Mouse (Mus musculus) macrophage (primary cell): ENCODE results near the gene Flywch2. TPM values are rescaled to one million over a fixed set of nuclear protein-coding genes. Genes with fewer than 3 reads are reported as not detected.

Experiments
- H3K27ac ChIP-seq: fragments of 350-480 bp; formaldehyde crosslinking; 2 replicates; pipeline ENCODE4 v1.9.0; 2021
- H3K36me3 ChIP-seq: fragments of 350-480 bp; formaldehyde crosslinking; 2 replicates; pipeline ENCODE4 v1.9.0; 2021; ENCODE audit errors: inconsistent target
- H3K4me3 ChIP-seq: fragments of 350-480 bp; formaldehyde crosslinking; 2 replicates; pipeline ENCODE4 v1.9.0; 2021; ENCODE audit errors: inconsistent target
- H3K79me2 ChIP-seq: fragments of 350-480 bp; formaldehyde crosslinking; 2 replicates; pipeline ENCODE4 v1.9.0; 2021; ENCODE audit errors: inconsistent target
- WGBS: methylation state at CpG from one replicate; pipeline ENCODE4 v1.1.7; 2026; ENCODE audit warnings: inconsistent platforms; ENCODE audit not compliant: missing documents; 5-methylcytosine and 5-hydroxymethylcytosine counted together
- polyA plus RNA-seq: library from polyadenylated mRNA; stranded (reverse); fragments of 250-400 nt; gene quantifications from 3 replicates; pipeline ENCODE4 v1.2.4, GENCODE M21; 2018; ENCODE audit warnings: inconsistent platforms

The Flywch2 gene
- polyA plus RNA-seq, 1 experiment from 2014 or later, result 0.43 TPM

DNA sequence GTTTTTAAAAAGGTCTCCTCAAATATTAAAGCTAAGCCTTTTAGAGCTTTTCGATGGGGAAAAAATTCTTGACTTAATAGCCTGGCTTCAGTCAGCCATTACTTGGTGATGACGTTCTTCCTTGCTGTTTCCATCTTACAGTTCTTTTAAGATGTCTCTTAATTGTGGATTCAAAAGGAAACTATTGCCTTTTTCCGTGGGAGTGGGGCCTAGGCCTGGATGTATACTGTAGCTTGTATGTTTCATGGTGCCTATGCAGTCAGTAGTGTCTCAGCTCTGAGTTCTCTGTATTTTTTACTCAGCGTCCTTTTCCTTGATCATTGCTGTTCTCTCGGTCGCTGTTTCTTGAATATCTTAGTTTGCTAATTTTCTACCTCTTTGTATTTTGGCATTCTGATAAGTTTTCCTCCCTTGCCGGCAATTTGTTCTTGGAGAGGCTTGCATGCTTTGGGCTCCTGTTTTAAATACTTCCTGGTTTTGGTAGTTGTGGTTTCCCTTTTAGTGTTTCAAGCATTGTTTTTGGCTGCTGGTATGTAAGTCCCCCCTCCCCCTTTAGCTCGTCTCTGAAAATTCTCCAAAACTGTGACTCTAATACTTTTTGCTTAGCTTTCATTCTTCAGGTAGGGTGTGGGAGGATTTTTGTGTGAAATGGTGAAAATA, 18.7 kb upstream of the Flywch2 start:
- peaks cover 23% of the 10 kb centered on the region for H3K36me3 ChIP-seq
- H3K27ac ChIP-seq, result peak overlapping the region; percentile 59
- WGBS, result 0% methylated on average over 8 of the region's 8 CpGs
- H3K4me3 ChIP-seq, result peak overlapping the region; percentile 79
- H3K79me2 ChIP-seq, result peaks cover 61% of the 10 kb centered on the region

DNA sequence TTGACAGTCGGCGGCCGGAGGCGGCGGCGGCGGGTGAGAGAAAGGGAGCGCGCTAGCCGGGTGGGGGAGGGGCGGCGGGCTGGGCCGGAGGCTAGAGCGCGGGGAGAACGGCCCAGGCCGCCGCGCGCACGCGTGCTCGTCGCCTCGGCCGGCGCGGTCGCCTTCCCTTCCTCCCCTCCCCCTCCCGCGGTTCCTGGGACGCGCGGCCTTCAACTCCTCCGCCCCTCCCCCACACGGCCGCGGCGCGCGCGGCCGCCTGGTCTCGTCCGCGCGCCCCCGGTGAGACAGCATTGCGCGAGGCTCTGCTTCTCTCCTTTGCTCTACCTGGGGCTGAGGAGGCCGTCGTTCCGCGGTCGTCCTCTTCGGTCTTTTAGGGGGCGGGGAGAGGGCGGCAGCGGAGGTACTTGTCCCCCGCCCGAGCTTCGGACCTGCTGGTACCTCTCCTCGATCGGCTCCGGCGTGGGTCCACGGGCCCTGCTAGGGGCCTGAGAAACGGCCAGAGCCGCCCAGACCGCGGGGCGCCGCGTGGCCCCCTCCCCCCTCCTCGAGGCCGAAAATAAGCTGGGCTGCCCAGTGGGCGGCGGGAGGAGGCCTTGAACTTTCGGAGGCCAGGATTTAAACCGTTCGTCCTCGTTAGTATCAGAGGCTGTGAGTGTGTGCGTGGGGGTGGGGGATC, 17.6 kb upstream of the Flywch2 start:
- Histone ChIP-seq H3K36me3 (peaks cover 13% of the 10 kb centered on the region), H3K4me3 (peak overlapping the region; percentile 79), H3K79me2 (peaks cover 51% of the 10 kb centered on the region), H3K27ac (peak overlapping the region; percentile 59)
- WGBS, result 1% methylated on average over 70 of the region's 83 CpGs

DNA sequence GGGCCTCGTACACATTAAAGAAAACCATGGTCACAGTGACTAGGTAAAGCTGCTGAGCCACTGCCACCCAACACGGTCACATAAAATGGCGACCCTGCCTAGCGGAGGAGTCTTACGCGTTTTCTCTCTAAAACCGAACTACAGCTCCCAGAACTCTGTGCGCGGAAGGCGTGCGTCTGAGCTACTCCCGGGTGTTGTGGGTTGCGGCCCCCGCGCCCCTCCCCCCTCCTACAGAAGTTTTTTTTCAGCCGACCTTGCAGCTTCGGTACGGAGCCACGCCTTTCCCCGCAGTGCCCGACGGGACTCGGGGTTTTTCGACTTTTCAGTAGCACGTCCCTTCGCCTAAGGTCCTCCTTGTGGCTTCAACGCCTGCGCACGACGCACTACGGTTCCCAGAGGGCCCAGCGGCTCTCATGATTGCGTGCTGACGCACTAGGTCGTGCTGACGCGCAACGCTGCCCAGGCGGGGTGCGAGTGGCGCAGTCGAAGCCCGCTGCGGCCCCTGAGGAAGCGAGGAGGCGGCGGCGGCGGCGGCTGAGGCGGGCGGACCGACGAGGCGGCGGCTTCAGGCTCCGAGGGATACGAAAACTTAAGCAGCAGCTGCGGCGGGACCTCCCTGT, 17.0 kb upstream of the Flywch2 start:
- Histone ChIP-seq H3K4me3 (peak overlapping the region; percentile 45), H3K79me2 (peaks cover 44% of the 10 kb centered on the region), H3K36me3 (peaks cover 6% of the 10 kb centered on the region; the same call in 1 of the 2 replicates), H3K27ac (peak overlapping the region; percentile 80)
- under 1% methylated on average over 59 of the region's 60 CpGs for WGBS

DNA sequence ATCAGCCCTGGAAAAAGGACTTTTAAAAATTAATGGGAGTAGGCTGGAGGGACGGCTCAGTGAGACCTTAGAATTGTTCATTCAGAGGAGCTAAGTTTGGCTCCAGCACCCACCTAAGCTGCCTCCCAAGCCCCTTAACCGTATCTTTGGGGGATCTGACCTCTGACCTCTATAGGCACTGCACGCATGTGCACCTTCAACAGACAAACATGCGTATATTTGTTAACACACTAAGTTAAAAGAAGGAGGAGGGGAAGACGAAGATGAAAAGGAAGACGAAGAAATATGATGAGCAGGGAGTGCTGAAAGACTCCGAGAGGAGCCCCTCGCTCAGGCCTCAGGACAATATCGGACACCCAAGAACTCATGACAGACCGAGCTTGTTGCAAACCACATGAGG, 15.7 kb upstream of the Flywch2 start:
- peaks cover 32% of the 10 kb centered on the region for H3K79me2 ChIP-seq
- no peaks in the 10 kb centered on the region for H3K36me3 ChIP-seq
- H3K4me3 ChIP-seq, result no peak overlapping the region
- WGBS, result 91% methylated on average over 9 of the region's 10 CpGs
- no peak overlapping the region for H3K27ac ChIP-seq

DNA sequence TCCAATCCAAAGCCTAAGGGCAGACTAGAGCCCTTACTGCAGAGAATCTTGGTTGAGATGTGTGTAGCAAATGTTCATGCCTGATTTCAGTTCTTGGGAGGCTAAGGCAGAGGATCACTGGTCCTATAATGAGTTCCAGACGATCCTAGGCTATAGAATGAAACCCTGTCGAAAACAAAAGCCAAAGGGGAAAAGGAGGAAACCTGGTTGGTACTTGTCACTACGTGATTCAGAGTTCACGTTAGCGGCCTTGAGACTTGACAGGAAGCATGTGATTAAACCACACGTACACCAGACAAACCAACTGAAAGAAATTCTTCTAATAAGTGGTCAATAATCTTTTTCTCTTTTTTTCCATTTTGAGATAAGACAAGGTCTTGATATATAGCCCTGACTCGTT, 11.4 kb upstream of the Flywch2 start:
- H3K36me3 ChIP-seq, result no peaks in the 10 kb centered on the region
- WGBS, result 25% methylated on average over 7 of the region's 7 CpGs
- no peak overlapping the region for H3K4me3 ChIP-seq
- no peak overlapping the region for H3K27ac ChIP-seq
- H3K79me2 ChIP-seq, result no peaks in the 10 kb centered on the region

DNA sequence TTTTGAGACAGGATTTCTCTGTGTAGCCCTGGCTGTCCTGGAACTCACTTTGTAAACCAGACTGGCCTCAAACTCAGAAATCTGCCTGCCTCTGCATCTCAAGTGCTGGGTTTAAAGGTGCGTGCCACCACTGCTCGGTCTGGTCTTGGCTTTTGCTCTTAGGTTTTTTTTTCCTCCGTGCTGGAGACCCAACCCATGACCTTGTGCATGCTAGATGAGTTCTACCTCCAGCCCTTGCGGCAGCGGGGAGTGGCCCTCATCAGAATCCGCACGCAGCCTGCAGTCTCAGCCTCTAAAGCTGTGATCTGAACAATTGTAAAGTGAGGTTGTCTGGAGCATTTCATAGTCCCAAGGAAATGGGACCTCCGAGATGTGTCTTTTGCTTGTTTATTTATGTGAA, 9.4 kb upstream of the Flywch2 start:
- H3K27ac ChIP-seq, result no peak overlapping the region
- no peaks in the 10 kb centered on the region for H3K36me3 ChIP-seq
- H3K4me3 ChIP-seq, result no peak overlapping the region
- H3K79me2 ChIP-seq, result no peaks in the 10 kb centered on the region
- WGBS, result 94% methylated on average over 8 of the region's 8 CpGs

DNA sequence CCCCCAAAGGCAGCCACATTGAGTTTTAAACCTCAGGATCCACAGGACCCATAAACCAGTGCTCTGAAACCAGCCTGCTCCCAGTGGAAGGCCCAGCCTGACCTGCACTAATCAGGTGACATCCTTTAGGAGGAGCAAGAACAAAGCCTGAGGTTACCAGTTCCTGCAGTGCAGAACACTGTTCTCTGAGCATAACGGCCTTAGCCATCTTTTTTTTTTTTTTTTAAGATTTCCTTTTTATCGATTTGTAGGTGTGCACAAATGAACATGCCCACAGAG, 5.1 kb upstream of the Flywch2 start:
- WGBS, result 7% methylated on average over 2 of the region's 2 CpGs
- Histone ChIP-seq H3K27ac (no peak overlapping the region), H3K4me3 (peak overlapping the region; percentile 33), H3K36me3 (no peaks in the 10 kb centered on the region), H3K79me2 (no peaks in the 10 kb centered on the region)

DNA sequence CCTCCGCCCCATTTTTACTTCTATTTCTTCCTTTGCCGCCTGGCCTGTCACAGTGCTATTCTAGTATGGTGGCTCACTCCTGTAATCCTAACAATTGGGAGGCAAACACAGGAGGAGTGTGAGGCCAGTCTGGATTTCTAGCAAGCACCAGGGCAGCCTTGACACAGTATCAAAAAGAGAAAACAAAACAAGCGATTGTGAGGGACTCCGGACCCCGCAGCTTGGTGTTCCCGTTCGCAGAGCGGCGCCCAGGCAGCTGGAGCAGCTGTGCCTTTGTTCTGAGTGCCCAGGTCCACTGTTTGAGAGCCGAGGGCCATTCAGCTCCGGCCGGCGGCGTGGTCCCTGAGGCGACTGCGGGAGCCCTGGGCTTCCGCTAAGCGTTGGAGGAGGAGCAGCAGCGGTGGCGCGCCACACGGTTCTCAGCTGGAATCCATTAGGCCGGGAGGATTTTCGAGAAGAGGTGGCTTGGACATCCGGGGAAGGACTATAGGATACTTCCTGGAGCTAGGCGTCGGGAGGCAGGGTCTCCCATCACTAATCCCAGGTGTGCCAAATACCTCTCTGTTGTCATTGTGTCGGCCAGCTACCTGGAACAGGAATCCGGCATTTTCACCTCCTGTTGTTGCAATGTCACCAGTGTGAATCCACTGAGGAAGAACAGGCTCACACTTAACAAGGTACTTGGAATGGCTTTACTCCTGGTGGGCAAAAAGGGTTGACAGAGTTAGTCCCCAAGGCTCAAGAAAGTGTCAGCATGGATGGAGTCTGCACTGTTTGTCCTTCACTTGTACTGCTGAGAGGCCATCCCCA, 4.6 kb upstream of the Flywch2 start, which contains the start of gene Srrm2:
Srrm2 (plus strand) TSS at position 264 of the 810 bp plus-strand sequence.
- Histone ChIP-seq H3K79me2 (no peaks in the 10 kb centered on the region), H3K36me3 (no peaks in the 10 kb centered on the region), H3K4me3 (peak within 1 kb of the TSS; percentile 33), H3K27ac (peak within 1 kb of the TSS; percentile 33)
- 1% methylated on average over 28 of the region's 29 CpGs for WGBS

DNA sequence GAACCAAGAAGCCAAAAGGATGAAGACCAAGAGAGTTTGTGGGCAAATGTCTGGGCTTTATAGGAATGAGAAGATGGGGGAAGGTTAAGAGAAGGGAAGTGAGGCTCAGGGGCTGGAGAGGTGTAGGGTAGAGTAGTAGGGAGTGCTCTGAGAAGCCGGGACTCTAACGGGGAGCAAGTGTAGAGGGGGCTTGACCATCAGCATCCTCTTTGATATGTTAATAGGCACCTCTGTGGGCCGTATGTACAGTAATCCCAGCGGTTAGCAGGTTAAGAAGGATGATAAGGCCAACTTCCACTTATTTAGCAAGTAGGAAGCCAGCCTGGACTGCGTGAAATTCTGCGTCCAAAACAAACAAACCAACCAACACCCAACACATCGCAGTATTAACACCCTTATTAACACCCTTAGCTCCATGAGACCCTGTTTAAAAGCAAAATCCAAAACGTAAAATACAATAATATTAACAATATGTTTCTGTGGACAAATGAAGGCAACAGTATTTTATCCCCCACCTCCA, 3.9 kb upstream of the Flywch2 start:
- Histone ChIP-seq H3K4me3 (peak overlapping the region; percentile 33), H3K36me3 (no peaks in the 10 kb centered on the region), H3K79me2 (no peaks in the 10 kb centered on the region), H3K27ac (peak overlapping the region; percentile 33)
- WGBS, result 12% methylated on average over 8 of the region's 8 CpGs

DNA sequence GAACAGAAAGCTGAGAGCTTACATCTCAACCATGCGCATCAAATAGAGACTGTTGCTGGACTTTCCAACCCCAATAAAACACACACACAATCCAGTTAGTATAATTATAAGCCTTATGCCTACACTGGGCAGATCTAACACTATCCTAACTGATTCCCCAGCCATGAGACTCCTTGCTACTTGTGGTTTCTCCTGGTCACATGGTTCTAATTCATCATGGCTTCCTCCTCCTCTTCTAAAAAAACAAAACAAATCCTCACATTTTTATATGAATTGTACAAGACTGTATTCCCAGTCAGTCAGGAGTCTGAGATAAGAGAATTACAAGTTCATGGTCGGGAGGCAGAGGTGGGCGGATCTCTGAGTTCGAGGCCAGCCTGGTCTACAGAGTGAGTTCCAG, 3.1 kb upstream of the Flywch2 start:
- no peaks in the 10 kb centered on the region for H3K36me3 ChIP-seq
- no peaks in the 10 kb centered on the region for H3K79me2 ChIP-seq
- H3K27ac ChIP-seq, result no peak overlapping the region
- WGBS, result 96% methylated on average over 4 of the region's 4 CpGs
- no peak overlapping the region for H3K4me3 ChIP-seq

DNA sequence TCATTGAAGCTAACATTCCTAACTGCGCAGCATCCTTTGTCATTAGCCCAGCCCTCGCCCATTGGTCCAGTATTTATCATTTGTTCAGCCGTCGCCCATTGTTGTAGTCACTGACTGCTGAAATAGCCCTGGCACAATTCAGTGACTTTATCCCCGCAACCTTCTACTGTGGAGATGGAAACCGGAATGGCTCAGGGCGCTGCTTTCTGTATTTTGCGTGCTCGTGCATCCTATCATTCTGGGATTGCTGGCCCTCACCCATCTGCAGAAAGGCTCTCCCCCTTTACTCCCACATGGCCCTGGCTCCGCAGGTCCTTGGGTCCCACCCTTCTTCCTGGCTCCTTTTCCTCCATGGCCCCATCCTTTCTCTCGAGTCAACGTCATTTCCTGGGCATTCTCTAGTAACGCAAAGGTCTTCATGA, 640 bp upstream of the Flywch2 start:
- Histone ChIP-seq H3K36me3 (no peaks in the 10 kb centered on the region), H3K27ac (no peak overlapping the region), H3K79me2 (no peaks in the 10 kb centered on the region), H3K4me3 (peak overlapping the region; percentile 19; the same call in 1 of the 2 replicates)
- WGBS, result 58% methylated on average over 13 of the region's 13 CpGs

DNA sequence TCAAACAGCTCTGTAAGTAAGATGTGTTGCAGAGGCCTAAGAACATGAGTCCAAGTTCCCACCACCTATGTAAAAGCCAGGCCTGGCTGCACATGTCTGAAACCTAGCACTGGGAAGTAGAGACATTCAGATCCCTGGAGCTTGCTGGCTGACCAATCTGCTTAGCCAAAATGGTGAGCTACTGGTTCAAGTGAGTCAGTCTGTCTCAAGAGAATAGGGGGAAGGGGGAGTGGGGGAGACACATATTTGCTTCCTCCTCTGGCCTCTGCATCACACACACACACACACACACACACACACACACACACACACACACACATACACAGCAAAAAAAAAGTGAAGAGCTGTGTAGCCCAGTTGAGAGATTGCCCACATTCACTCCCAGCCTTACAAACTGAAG, 2.5 kb downstream of the Flywch2 start:
- Histone ChIP-seq H3K27ac (no peak overlapping the region), H3K36me3 (no peaks in the 10 kb centered on the region), H3K79me2 (no peaks in the 10 kb centered on the region), H3K4me3 (no peak overlapping the region)

DNA sequence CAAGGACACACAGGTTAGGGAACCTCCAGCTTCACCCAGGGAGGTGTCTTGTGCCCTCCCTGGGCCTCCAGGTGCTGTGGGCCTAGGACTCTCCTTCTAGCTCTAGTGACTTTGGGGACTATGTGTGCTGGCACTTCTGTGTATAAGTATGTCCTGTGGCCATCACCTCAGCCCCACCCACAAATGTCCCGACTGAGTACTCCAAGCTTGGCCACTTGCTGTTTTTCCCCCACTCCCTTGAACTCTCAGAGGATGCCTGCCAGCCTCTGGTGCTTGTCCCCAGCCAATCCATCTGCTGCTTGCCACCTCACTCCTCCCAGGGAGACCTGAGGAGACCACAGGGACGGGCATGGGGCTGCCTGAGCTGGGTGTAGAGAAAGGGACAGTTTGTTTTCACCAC, 7.4 kb downstream of the Flywch2 start:
- 61% methylated on average over 2 of the region's 2 CpGs for WGBS
- Histone ChIP-seq H3K4me3 (no peak overlapping the region), H3K27ac (no peak overlapping the region), H3K36me3 (no peaks in the 10 kb centered on the region), H3K79me2 (no peaks in the 10 kb centered on the region)

DNA sequence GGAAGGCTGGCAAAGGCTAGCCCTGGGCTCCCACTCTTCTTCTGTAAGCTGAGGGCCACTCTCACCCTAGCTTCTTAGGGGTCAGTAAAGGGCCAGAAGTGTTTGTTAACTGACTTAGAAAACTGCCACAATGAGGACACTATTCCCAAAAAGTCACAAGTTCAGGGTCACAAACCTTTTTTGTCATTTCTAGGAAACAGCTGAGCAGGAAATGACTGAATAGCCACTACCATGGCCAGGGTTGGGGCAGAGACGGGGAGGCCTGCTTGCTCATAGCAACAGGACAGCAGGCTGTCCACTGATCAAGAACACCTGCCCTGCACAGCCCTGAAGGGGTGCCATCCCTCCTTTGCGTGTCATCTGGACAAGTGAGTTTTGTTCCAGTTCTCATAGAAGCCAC, 8.7 kb downstream of the Flywch2 start:
- H3K36me3 ChIP-seq, result no peaks in the 10 kb centered on the region
- WGBS, result 64% methylated on average over 2 of the region's 2 CpGs
- H3K4me3 ChIP-seq, result no peak overlapping the region
- H3K79me2 ChIP-seq, result no peaks in the 10 kb centered on the region
- H3K27ac ChIP-seq, result peak overlapping the region; percentile 17
